Mouse (Mus musculus) C2C12 (cell line): Measurements from ENCODE around the gene Heatr4. TPM values are rescaled to one million over a fixed set of nuclear protein-coding genes. Genes with fewer than 3 reads are reported as not detected.

Source experiments
- H3K27me3 ChIP-seq: one replicate; pipeline ENCODE4 v1.6.1; 2011; ENCODE audit not compliant: control insufficient read depth, insufficient read depth, insufficient read length
- H3K36me3 ChIP-seq: one replicate; pipeline ENCODE4 v1.6.1; 2011; ENCODE audit not compliant: control insufficient read depth, insufficient read depth
- H3K4me3 ChIP-seq: one replicate; pipeline ENCODE4 v1.5.1; 2011; ENCODE audit warnings: mild to moderate bottlenecking, control low read depth; ENCODE audit not compliant: poor library complexity, insufficient read depth, severe bottlenecking
- H3K79me2 ChIP-seq: one replicate; pipeline ENCODE4 v1.6.1; 2011; ENCODE audit not compliant: control insufficient read depth, insufficient read depth
- H3K79me3 ChIP-seq: one replicate; pipeline ENCODE4 v1.6.1; 2011; ENCODE audit warnings: low read depth, control low read depth
- H3ac ChIP-seq: one replicate; pipeline ENCODE3; 2011; ENCODE audit warnings: low read depth; ENCODE audit not compliant: control insufficient read depth, insufficient read length
- CEBPB ChIP-seq: IDR thresholded peaks from one replicate; pipeline ENCODE4 v1.6.1; 2011; ENCODE audit warnings: low read depth, mild to moderate bottlenecking, control low read depth, moderate library complexity
- CTCF ChIP-seq: IDR thresholded peaks from one replicate; pipeline ENCODE4 v1.5.1; 2011; ENCODE audit not compliant: control insufficient read depth, insufficient read depth, insufficient read length
- FOSL1 ChIP-seq: IDR thresholded peaks from one replicate; pipeline ENCODE4 v1.8.0; 2011; ENCODE audit warnings: mild to moderate bottlenecking, low read length; ENCODE audit not compliant: poor library complexity, insufficient read depth, severe bottlenecking
- MAX ChIP-seq: IDR thresholded peaks from one replicate; pipeline ENCODE4 v1.6.1; 2011; ENCODE audit warnings: mild to moderate bottlenecking, control low read depth
- MYOD1 ChIP-seq: IDR thresholded peaks from one replicate; pipeline ENCODE4 v1.6.1; 2011; ENCODE audit warnings: low read depth; ENCODE audit not compliant: control insufficient read depth, insufficient read length
- MYOG ChIP-seq: IDR thresholded peaks from one replicate; pipeline ENCODE4 v1.6.1; 2011; ENCODE audit not compliant: control insufficient read depth, insufficient read length; ENCODE audit errors: extremely low read depth
- USF1 ChIP-seq: IDR thresholded peaks from one replicate; pipeline ENCODE4 v1.6.1; 2011; ENCODE audit warnings: low read depth, mild to moderate bottlenecking, control low read depth, moderate library complexity
- polyA plus RNA-seq: library from polyadenylated mRNA; unstranded; fragments of >200 nt; fragmentation: generic; extraction: Trizol; gene quantifications from one replicate; pipeline ENCODE4 v1.2.1, GENCODE M21; 2012; ENCODE audit warnings: missing spikeins

The Heatr4 gene
- polyA plus RNA-seq, 1 experiment, result not detected

DNA sequence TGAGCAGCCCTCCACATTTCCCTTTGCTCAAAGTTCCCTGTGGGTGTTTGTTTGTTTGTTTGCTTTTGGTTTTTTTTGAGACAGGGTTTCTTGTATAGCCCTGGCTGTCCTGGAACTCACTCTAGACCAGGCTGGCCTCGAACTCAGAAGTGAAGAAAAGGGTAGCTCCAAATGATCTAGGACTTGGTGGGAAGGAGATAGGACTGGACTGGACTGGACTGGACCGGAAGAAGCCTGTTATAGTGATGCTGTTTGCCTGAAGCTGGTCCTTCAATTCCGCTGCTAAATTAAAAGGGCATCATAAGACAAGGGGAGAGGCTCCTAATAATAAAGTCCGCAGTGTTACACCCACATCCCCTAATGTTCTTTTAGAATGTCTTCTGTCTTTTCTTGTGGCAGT, 3.8 kb upstream of the Heatr4 start:
- Histone ChIP-seq H3K79me3 (no peaks in the 10 kb centered on the region), H3K27me3 (no peaks in the 10 kb centered on the region), H3K4me3 (peak overlapping the region; percentile 36), H3K36me3 (no peaks in the 10 kb centered on the region), H3K79me2 (no peaks in the 10 kb centered on the region), H3ac (no peak overlapping the region)
- TF ChIP-seq CTCF (no peak), CEBPB (no peak), USF1 (no peak), FOSL1 (no peak), MYOG (no peak), MAX (no peak), MYOD1 (no peak)

DNA sequence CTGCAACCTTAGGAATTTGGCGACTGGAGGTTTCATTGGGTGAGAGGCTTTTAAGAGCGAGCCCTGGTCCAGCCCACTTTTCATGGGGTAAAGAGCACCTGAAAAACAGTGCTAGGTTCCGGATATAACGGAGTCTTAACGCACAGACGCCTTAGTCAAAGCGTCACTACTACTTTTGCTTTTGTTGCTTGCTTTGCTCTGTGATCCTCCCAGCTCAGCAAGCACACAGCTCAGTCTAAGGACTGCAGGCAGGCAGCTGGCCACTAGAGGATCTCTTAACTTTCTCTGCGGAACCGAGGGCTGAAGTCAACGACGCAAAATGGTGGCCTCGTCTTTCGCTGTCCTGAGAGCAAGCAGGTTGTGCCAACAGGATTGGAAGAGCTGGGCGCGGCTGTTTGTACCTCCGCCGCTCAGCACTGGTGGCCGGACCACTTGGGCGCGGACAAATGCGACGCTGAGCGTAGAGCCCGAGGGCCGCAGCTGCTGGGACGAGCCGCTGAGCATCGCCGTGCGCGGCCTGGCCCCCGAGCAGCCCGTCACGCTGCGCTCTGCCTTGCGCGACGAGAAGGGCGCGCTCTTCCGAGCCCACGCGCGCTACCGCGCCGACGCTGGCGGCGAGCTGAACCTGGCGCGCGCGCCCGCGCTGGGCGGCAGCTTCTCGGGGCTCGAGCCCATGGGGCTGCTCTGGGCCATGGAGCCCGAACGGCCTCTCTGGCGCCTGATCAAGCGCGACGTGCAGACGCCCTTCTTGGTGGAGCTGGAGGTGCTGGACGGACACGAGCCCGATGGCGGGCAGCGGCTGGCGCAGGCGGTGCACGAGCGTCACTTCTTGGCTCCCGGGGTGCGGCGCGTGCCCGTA, 3.2 kb upstream of the Heatr4 start, which contains the start of gene Acot2:
TSS of gene Acot2 (plus strand) at position 279 of the 859 bp plus-strand sequence.
- Histone ChIP-seq H3K4me3 (peak within 1 kb of the TSS; percentile 36), H3K36me3 (no peaks in the 10 kb centered on the region), H3K27me3 (no peaks in the 10 kb centered on the region), H3K79me2 (no peaks in the 10 kb centered on the region), H3ac (peak within 1 kb of the TSS; percentile 70), H3K79me3 (no peaks in the 10 kb centered on the region)
- TF ChIP-seq CTCF (no peak), MAX (no peak), CEBPB (no peak), MYOG (no peak), FOSL1 (no peak), USF1 (no peak)

DNA sequence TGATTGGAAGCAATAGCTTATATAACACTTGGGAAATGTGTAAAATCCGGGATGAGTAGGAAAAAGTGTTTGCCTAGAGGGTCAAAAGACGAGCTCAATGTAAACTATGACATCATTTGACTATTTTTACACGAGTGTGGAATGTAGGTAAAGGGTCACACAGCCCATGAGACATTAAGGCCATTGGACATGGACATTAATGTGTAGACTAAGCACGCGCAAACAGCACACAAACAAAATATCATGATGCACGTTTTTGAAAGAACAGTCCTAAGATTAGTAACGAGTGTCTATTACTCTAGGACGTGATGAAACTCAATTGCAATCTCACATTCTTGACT, 2.6 kb upstream of the Heatr4 start:
- TF ChIP-seq CEBPB, result no peak
- no peak for TF ChIP-seq FOSL1

DNA sequence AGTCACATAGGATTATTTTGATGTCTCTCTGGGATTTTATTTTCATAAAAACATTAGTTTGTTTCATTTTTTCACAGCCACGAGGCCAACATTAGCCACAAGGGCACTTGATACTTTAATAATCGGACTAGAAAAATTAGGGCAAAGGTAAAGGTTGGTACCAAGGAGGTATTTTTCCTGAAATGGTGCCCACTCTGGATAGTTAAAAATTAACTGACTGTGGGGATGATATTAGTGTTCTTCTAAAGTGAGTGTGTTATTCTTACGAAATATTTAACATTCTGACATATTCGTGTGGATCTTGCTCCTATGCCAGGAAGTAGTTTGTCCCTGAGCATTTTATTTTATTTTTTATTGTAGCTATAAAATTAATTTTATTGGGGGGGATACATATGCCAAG, 3.0 kb downstream of the Heatr4 start:
- Histone ChIP-seq H3ac (no peak overlapping the region), H3K79me2 (no peaks in the 10 kb centered on the region), H3K4me3 (no peak overlapping the region), H3K36me3 (no peaks in the 10 kb centered on the region), H3K79me3 (no peaks in the 10 kb centered on the region), H3K27me3 (peaks cover 5% of the 10 kb centered on the region)
- TF ChIP-seq FOSL1 (no peak), MYOG (no peak), CTCF (no peak), CEBPB (no peak), MAX (no peak), MYOD1 (no peak), USF1 (no peak)

More for the DNA sequence above, 2.6 kb upstream of the Heatr4 start:
- H3K79me3 ChIP-seq, result no peaks in the 10 kb centered on the region
- no peaks in the 10 kb centered on the region for H3K79me2 ChIP-seq
- no peaks in the 10 kb centered on the region for H3K27me3 ChIP-seq
- H3ac ChIP-seq, result no peak overlapping the region
- no peaks in the 10 kb centered on the region for H3K36me3 ChIP-seq
- peak overlapping the region; percentile 36 for H3K4me3 ChIP-seq

DNA sequence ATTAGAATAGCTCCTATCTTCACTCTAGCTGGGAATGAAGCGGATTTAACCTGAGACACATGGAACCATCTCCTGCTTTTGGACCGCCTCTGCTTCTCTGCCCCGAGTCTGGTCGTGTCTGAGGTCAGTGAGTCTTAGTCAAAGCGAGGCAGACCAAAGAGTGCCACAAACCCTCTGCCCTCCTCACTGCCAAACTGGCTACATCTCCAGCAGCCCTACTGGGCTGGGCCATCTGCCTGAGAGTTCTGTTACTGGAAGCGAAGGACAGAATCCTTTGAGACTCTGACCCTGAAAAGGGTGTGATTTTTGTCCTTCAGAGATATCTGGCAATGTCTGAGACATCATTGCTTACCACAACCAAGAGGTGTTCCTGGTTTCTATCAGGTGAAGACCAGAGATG, 5.8 kb downstream of the Heatr4 start:
- Histone ChIP-seq H3K79me3 (no peaks in the 10 kb centered on the region), H3K36me3 (no peaks in the 10 kb centered on the region), H3K27me3 (peaks cover 5% of the 10 kb centered on the region), H3ac (no peak overlapping the region), H3K4me3 (no peak overlapping the region), H3K79me2 (no peaks in the 10 kb centered on the region)
- no peak for TF ChIP-seq CEBPB
- no peak for TF ChIP-seq MAX
- no peak for TF ChIP-seq CTCF
- no peak for TF ChIP-seq FOSL1
- no peak for TF ChIP-seq USF1
- TF ChIP-seq MYOD1, result no peak

DNA sequence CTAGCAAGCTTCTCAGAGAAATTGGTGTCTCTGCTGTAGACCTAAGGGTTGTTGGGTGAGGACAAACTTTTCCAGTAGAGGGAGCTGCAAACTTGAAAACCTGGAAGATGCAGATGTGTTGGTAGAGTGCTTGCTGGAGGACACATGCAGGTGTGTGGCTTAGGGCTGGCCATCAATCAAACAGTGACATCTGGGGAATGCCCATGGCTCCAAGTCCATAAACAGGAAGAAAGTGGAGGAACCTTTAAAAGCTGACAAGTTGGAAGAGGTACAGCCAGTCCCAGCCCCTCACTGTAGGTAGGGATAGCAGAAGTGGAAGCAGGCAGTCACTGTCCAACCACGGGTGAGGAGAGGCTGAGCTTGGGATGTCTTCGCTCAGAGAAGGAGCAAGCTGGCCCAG, 12.5 kb downstream of the Heatr4 start:
- no peaks in the 10 kb centered on the region for H3K36me3 ChIP-seq
- peaks cover 8% of the 10 kb centered on the region for H3K27me3 ChIP-seq
- H3ac ChIP-seq, result no peak overlapping the region
- H3K79me2 ChIP-seq, result no peaks in the 10 kb centered on the region
- TF ChIP-seq MAX (no peak), USF1 (no peak), MYOD1 (no peak), CTCF (peak; percentile 13)
- no peak overlapping the region for H3K4me3 ChIP-seq
- no peaks in the 10 kb centered on the region for H3K79me3 ChIP-seq
